Mouse (Mus musculus) embryonic fibroblast, embryonic 13.5 days (primary cell): ENCODE data around the gene Clec4d.

Experiments used
- CTCF ChIP-seq: IDR thresholded peaks from 2 replicates; pipeline ENCODE4 v1.5.1; 2011; ENCODE audit warnings: mild to moderate bottlenecking, control low read depth, low read length, moderate library complexity, borderline replicate concordance; ENCODE audit not compliant: insufficient read depth
- POLR2A ChIP-seq: IDR thresholded peaks from 2 replicates; pipeline ENCODE4 v1.6.1; 2011; ENCODE audit warnings: low read depth, mild to moderate bottlenecking, control low read depth, low read length, moderate library complexity

DNA sequence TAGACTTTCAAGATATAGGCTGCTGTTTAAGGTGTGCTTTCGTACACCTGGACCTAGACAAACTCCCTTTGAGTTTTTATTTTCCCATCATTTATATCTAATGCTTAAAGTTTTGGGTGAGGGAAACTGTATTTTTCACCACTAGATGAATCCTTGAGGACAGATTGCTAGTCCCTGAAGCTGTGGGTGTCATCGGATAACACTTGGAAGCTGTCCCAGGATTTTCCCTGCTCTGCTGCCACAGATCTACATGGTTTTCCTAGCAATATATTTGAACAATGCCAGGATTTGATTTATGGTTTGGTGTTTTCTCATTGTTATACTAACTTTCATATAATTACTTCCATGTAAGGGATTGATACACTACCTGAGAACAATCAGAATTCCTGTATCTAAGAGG lies 17.5 kb downstream of the Clec4d start:
- TF ChIP-seq CTCF, result no peak
- no peak for TF ChIP-seq POLR2A
